Mouse (Mus musculus) right cerebral cortex, postnatal 4 days (tissue): ENCODE data around the gene Drd3.

Source experiments
- DNase-seq: peaks from one replicate; pipeline ENCODE4 v3.0.0-alpha.2; 2022

The Drd3 gene

GRCm38 (mm10) chr16:43801791-43802307 lies 48.0 kb downstream of the Drd3 start:
- peak; percentile 83 for DNase-seq

GRCm38 (mm10) chr16:43802466-43802865 lies 48.6 kb downstream of the Drd3 start:
- DNase-seq = no peak

- DNase-seq = no peak
Measured at GRCm38 (mm10) chr16:43804364-43804763, 50.5 kb downstream of the Drd3 start.

- DNase-seq = no peak
Measured at GRCm38 (mm10) chr16:43807048-43807447, 53.2 kb downstream of the Drd3 start.

GRCm38 (mm10) chr16:43809429-43809828 lies 55.6 kb downstream of the Drd3 start:
- no peak for DNase-seq

GRCm38 (mm10) chr16:43811402-43811801 lies 57.6 kb downstream of the Drd3 start:
- no peak for DNase-seq

- DNase-seq = no peak
Measured at GRCm38 (mm10) chr16:43814644-43815043, 60.8 kb downstream of the Drd3 start.

- DNase-seq = no peak
Measured at GRCm38 (mm10) chr16:43816321-43816720, 62.5 kb downstream of the Drd3 start.

- no peak for DNase-seq
Measured at GRCm38 (mm10) chr16:43818404-43818803, 64.6 kb downstream of the Drd3 start.

- no peak for DNase-seq
Measured at GRCm38 (mm10) chr16:43827492-43827891, 73.7 kb downstream of the Drd3 start.

GRCm38 (mm10) chr16:43831957-43832356 lies 78.1 kb downstream of the Drd3 start:
- no peak for DNase-seq

- no peak for DNase-seq
Measured at GRCm38 (mm10) chr16:43841236-43841635, 87.4 kb downstream of the Drd3 start.

GRCm38 (mm10) chr16:43849839-43850238 lies 96.0 kb downstream of the Drd3 start:
- no peak for DNase-seq

GRCm38 (mm10) chr16:43858941-43859476 lies 105.2 kb downstream of the Drd3 start:
- no peak for DNase-seq

GRCm38 (mm10) chr16:43860624-43861023 lies 106.8 kb downstream of the Drd3 start:
- no peak for DNase-seq

GRCm38 (mm10) chr16:43869805-43870204 lies 116.0 kb downstream of the Drd3 start:
- DNase-seq = no peak

- DNase-seq = no peak
Measured at GRCm38 (mm10) chr16:43871419-43871818, 117.6 kb downstream of the Drd3 start.
